Mouse (Mus musculus) E14TG2a.4 (cell line): Measurements from ENCODE around the gene Slc44a3.

Experiments used
- CTCF ChIP-seq: conservative IDR thresholded peaks from 2 replicates; pipeline ENCODE4 v1.5.1; 2014; ENCODE audit warnings: low read length
- NANOG ChIP-seq: IDR thresholded peaks from 2 replicates; pipeline ENCODE4 v1.6.1; 2014; ENCODE audit warnings: borderline replicate concordance, low read length, mixed read lengths

DNA sequence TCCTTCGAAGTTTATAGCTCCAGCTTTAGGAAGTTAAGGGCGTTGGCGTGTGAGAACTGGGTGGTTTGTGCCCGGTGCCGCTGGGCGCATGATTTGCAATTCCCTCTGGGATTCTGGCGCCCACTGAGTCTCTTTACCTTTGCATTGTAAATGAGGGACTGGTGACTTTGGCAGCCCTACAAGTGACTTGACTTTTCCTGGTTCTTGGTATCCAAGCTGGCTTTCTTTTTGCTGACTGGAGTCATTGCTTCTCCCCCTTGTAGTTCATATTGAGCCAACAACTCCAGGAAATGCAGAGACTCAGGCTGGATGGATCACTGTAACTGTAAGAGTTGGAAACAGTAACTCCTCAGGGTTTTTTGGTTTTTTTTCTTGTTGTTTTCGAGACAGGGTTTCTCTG, 104.0 kb downstream of the Slc44a3 start:
- TF ChIP-seq CTCF (no peak), NANOG (no peak)
